Mouse (Mus musculus) fat pad, adult 2 months (tissue): ENCODE measurements around the gene Mrps16.

Experiments used
- DNase-seq: peaks from one replicate; pipeline ENCODE4 v3.0.0-alpha.2; 2011; ENCODE audit warnings: low read depth, low spot score; ENCODE audit errors: extremely low read depth

Gene Mrps16

GRCm38 (mm10) chr14:20393205-20393913 lies at the start of gene Mrps16:
Gene Mrps16 (minus strand): TSS chr14:20393634.
- peak; percentile 37 for DNase-seq

- no peak for DNase-seq
Measured at GRCm38 (mm10) chr14:20442252-20442651, 48.8 kb upstream of the Mrps16 start.

GRCm38 (mm10) chr14:20436976-20437375 lies 43.5 kb upstream of the Mrps16 start:
- DNase-seq, result no peak

GRCm38 (mm10) chr14:20432420-20432819 lies 39.0 kb upstream of the Mrps16 start:
- DNase-seq, result no peak

GRCm38 (mm10) chr14:20431726-20432125 lies 38.3 kb upstream of the Mrps16 start:
- no peak for DNase-seq

GRCm38 (mm10) chr14:20429833-20430232 lies 36.4 kb upstream of the Mrps16 start:
- DNase-seq, result no peak

GRCm38 (mm10) chr14:20428593-20428992 lies 35.2 kb upstream of the Mrps16 start:
- DNase-seq, result no peak

- DNase-seq, result no peak
Measured at GRCm38 (mm10) chr14:20423046-20423445, 29.6 kb upstream of the Mrps16 start.

- no peak for DNase-seq
Measured at GRCm38 (mm10) chr14:20422257-20422656, 28.8 kb upstream of the Mrps16 start.

- DNase-seq, result no peak
Measured at GRCm38 (mm10) chr14:20400071-20400470, 6.6 kb upstream of the Mrps16 start.

GRCm38 (mm10) chr14:20398864-20399263 lies 5.4 kb upstream of the Mrps16 start:
- DNase-seq, result no peak

GRCm38 (mm10) chr14:20397220-20397619 lies 3.8 kb upstream of the Mrps16 start:
- DNase-seq, result no peak

GRCm38 (mm10) chr14:20392326-20392725 lies 1.1 kb downstream of the Mrps16 start:
- no peak for DNase-seq

GRCm38 (mm10) chr14:20389446-20390079 lies 3.9 kb downstream of the Mrps16 start:
- DNase-seq, result no peak

GRCm38 (mm10) chr14:20388441-20389129 lies 4.8 kb downstream of the Mrps16 start, which contains the start of gene Dnajc9:
Gene Dnajc9 (minus strand): TSS chr14:20388910.
- no peak for DNase-seq

- no peak for DNase-seq
Measured at GRCm38 (mm10) chr14:20379753-20380430, 13.5 kb downstream of the Mrps16 start.

- no peak for DNase-seq
Measured at GRCm38 (mm10) chr14:20379087-20379640, 14.3 kb downstream of the Mrps16 start.

GRCm38 (mm10) chr14:20378313-20379061 lies 14.9 kb downstream of the Mrps16 start:
- no peak for DNase-seq

- no peak for DNase-seq
Measured at GRCm38 (mm10) chr14:20377112-20377521, 16.3 kb downstream of the Mrps16 start.

GRCm38 (mm10) chr14:20371854-20372253 lies 21.6 kb downstream of the Mrps16 start:
- DNase-seq, result no peak
